Mouse (Mus musculus): Measurements from ENCODE around the gene Ap3b1. TPM values are rescaled to one million over a fixed set of nuclear protein-coding genes. Genes with fewer than 3 reads are reported as not detected.

Gene Ap3b1
- total and polyA plus RNA-seq, 3 experiments: 46.0 to 113 (median 60.7) TPM

GRCm38 (mm10) chr13:94542061-94542460 is 183.3 kb downstream of the Ap3b1 start:
- Histone ChIP-seq H3K27me3 (replicated peaks) (no peaks in the 10 kb centered on the region), H3K4me3 (replicated peaks in 1 of 3; ENCODE audit: low read depth in 2 of 3, low read length in 2 of 3, poor library complexity in 1 of 3) (no peak overlapping the region), H3K4me1 (ENCODE audit: control insufficient read depth in 1 of 2, insufficient read depth in 2 of 2) (no peaks in the 10 kb centered on the region), H3K9ac (ENCODE audit: insufficient read depth, low read depth) (no peak overlapping the region), H3K27ac (ENCODE audit: insufficient read depth, low read depth) (no peak overlapping the region), H3K79me2 (replicated peaks; ENCODE audit: control insufficient read depth, extremely low read depth, insufficient read depth, poor library complexity, severe bottlenecking) (no peaks in the 10 kb centered on the region), H3K36me3 (replicated peaks in 1 of 2; ENCODE audit: control insufficient read depth in 1 of 2, insufficient read depth in 1 of 2, low read length in 1 of 2) (peaks cover 26 to 71% of the 10 kb centered on the region in 2 experiments), H3K9me3 (replicated peaks; ENCODE audit: low read length) (no peaks in the 10 kb centered on the region), H3K4me2 (ENCODE audit: insufficient read depth, low read depth, poor library complexity, severe bottlenecking) (no peak overlapping the region)
- no peak for TF ChIP-seq MYC (IDR thresholded peaks at IDR 0.05; ENCODE audit: low read depth, low read length)
- no peak for TF ChIP-seq ZC3H11A (IDR thresholded peaks at IDR 0.05; ENCODE audit: low read depth, low read length)
- TF ChIP-seq TCF12 (IDR thresholded peaks at IDR 0.05; ENCODE audit: low read depth, low read length): no peak
- TF ChIP-seq NRF1 (IDR thresholded peaks at IDR 0.05; ENCODE audit: low read depth, low read length): no peak
- no peak for TF ChIP-seq TBP (conservative IDR thresholded peaks at IDR 0.05; ENCODE audit: low read depth, low read length)
- no peak for TF ChIP-seq MXI1 (IDR thresholded peaks at IDR 0.05; ENCODE audit: low read depth, low read length)
- no peak for TF ChIP-seq HCFC1 (IDR thresholded peaks at IDR 0.05; ENCODE audit: low read depth, low read length)
- TF ChIP-seq JUN (IDR thresholded peaks at IDR 0.05; ENCODE audit: insufficient read depth, low read depth, low read length): no peak
- TF ChIP-seq ZMIZ1 (IDR thresholded peaks at IDR 0.05; ENCODE audit: low read depth, low read length): no peak
- TF ChIP-seq KAT2A (IDR thresholded peaks at IDR 0.05; ENCODE audit: insufficient replicate concordance, low read length): no peak
- TF ChIP-seq E2F4 (IDR thresholded peaks at IDR 0.05; ENCODE audit: insufficient replicate concordance, low read depth, low read length): no peak
- TF ChIP-seq ELF1 (IDR thresholded peaks at IDR 0.05; ENCODE audit: low read depth, low read length): no peak
- TF ChIP-seq PAX5 (IDR thresholded peaks at IDR 0.05; ENCODE audit: low read length): no peak
- TF ChIP-seq MAX (IDR thresholded peaks at IDR 0.05; ENCODE audit: low read length): no peak
- no peak for TF ChIP-seq CTCF (conservative IDR thresholded peaks at IDR 0.05 in 1 of 2, IDR thresholded peaks at IDR 0.05 in 1 of 2; ENCODE audit: low read depth in 2 of 2, low read length in 2 of 2)
- TF ChIP-seq ZNF384 (IDR thresholded peaks at IDR 0.05; ENCODE audit: low read depth, low read length): no peak
- dilution Hi-C loops (cut with MboI; ENCODE audit: extremely low pct_ligation_motif_present, extremely low pct_unique_long_range_greater_than_20kb, low sequenced_read_pairs) (no loop called here), in situ Hi-C loops (cut with MboI; ENCODE audit: low pct_ligation_motif_present, low pct_unique_long_range_greater_than_20kb, low sequenced_read_pairs) (no loop called here)
- no peak for DNase-seq (ENCODE audit: extremely low read depth)

- Histone ChIP-seq H3K4me1 (ENCODE audit: control insufficient read depth in 1 of 2, insufficient read depth in 2 of 2) (no peaks in the 10 kb centered on the region), H3K9me3 (replicated peaks; ENCODE audit: low read length) (no peaks in the 10 kb centered on the region), H3K4me2 (ENCODE audit: insufficient read depth, low read depth, poor library complexity, severe bottlenecking) (no peak overlapping the region), H3K9ac (ENCODE audit: insufficient read depth, low read depth) (no peak overlapping the region), H3K36me3 (replicated peaks in 1 of 2; ENCODE audit: control insufficient read depth in 1 of 2, insufficient read depth in 1 of 2, low read length in 1 of 2) (peaks cover 35 to 76% of the 10 kb centered on the region in 2 experiments), H3K27ac (ENCODE audit: insufficient read depth, low read depth) (no peak overlapping the region), H3K27me3 (replicated peaks) (no peaks in the 10 kb centered on the region), H3K79me2 (replicated peaks; ENCODE audit: control insufficient read depth, extremely low read depth, insufficient read depth, poor library complexity, severe bottlenecking) (no peaks in the 10 kb centered on the region), H3K4me3 (replicated peaks in 1 of 3; ENCODE audit: low read depth in 2 of 3, low read length in 2 of 3, poor library complexity in 1 of 3) (no peak overlapping the region)
- DNase-seq (ENCODE audit: extremely low read depth): no peak
- TF ChIP-seq MAFK (IDR thresholded peaks at IDR 0.05; ENCODE audit: insufficient replicate concordance, low read length): no peak
- no peak for TF ChIP-seq GABPA (IDR thresholded peaks at IDR 0.05; ENCODE audit: insufficient replicate concordance, low read depth, low read length)
- TF ChIP-seq MEF2A (IDR thresholded peaks at IDR 0.05; ENCODE audit: borderline replicate concordance, low read depth, low read length): no peak
- dilution Hi-C loops (cut with MboI; ENCODE audit: extremely low pct_ligation_motif_present, extremely low pct_unique_long_range_greater_than_20kb, low sequenced_read_pairs): no loop called here
- in situ Hi-C loops (cut with MboI; ENCODE audit: low pct_ligation_motif_present, low pct_unique_long_range_greater_than_20kb, low sequenced_read_pairs): no loop called here
Observed at GRCm38 (mm10) chr13:94544211-94544610, 185.5 kb downstream of the Ap3b1 start.
